Mouse (Mus musculus) gastrocnemius, adult 2 months (tissue): ENCODE measurements around the gene Rnf126. TPM values are rescaled to one million over a fixed set of nuclear protein-coding genes. Genes with fewer than 3 reads are reported as not detected.

Experiments
- DNase-seq: peaks from one replicate; pipeline ENCODE4 v3.0.0; 2022
- H3K27ac ChIP-seq: fragments of 200-600 bp; 2 replicates; pipeline ENCODE4 v1.8.1; 2022; ENCODE audit warnings: mild to moderate bottlenecking
- H3K4me3 ChIP-seq: fragments of 200-600 bp; 2 replicates; pipeline ENCODE4 v1.8.1; 2022; ENCODE audit warnings: mild to moderate bottlenecking, moderate library complexity
- CTCF ChIP-seq: fragments of 200-600 bp; IDR thresholded peaks from 2 replicates; pipeline ENCODE4 v1.8.1; 2022; ENCODE audit warnings: antibody characterized with exemption, mild to moderate bottlenecking, moderate library complexity
- intact Hi-C: fragments of 180-260 bp; cut with DNase I; formaldehyde crosslinking; loops from one replicate; pipeline ENCODE4 v1.15.1; 2025
- long read RNA-seq, 2 experiments: library from polyadenylated mRNA; stranded (forward); transcript quantifications; one replicate each; pipeline ENCODE4 v2.0.0; 2021
- total RNA-seq, 2 experiments: library from RNA; stranded (reverse); gene quantifications; 2 replicates each; pipeline ENCODE4 v1.2.3; 2021

Rnf126 gene
- total RNA-seq = 10 to 100 TPM; 46.1 to 53.6 TPM
- long read RNA-seq, experiment 1, transcript Rnf126-201 (9 exons, 1,639 nt) = major isoform, 94 of 104 reads
- long read RNA-seq, experiment 1, partial matches to known transcripts = 0 of 104 reads
- long read RNA-seq, experiment 1, other reads (novel, unspliced or antisense) = 10 of 104 reads
- long read RNA-seq, experiment 2, transcript Rnf126-201 (9 exons, 1,639 nt) = major isoform, 119 of 137 reads
- long read RNA-seq, experiment 2, partial matches to known transcripts = 4 of 137 reads
- long read RNA-seq, experiment 2, other reads (novel, unspliced or antisense) = 14 of 137 reads

DNA sequence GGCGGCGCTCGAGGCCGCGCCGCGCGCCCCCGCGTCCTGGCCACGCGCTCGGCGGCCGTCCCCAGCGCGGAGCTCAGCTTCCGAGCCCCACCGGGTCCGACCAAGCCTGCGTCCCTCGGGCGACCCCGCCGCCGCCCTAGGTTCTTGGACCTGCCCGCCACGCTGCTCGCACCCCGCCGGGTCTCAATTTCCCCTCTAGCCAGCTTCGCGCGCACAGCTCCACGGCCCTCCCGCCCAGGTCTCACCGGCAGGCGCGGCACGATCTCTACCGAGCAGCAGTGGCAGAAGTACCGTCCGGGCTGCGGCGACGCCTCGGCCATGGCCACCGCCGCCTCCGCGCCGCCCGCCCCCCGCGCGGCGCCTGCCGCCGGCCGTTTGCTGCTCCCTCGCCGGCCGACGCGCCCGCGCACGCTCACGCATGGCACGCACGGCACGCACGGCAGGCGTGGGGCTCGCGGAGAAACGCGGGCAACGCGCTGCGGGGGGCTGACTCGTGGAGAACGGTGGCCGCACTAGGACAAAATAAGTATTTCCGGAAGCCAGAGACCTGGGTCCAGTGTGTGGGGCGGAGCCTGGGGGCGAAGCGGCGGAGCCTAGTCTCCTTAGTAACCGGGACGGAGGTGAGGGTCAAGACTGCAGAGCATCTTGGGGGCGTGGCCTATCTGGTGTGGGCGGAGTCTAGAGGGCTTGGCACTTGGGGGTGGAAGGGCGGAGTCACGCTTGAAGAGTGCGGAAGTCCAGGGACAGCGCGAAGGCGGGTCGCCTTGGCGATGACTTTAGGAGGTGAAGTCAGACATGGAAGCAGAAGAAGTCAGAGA is at the start of gene Rnf126:
Gene Rnf126, minus strand, starts transcription at position 445 of the 818 bp plus-strand sequence.
- intact Hi-C loops = loop anchor here (1.0 kb wide), 1 partner anchor 13 kb away; no protein-coding TSS in a partner anchor
- DNase-seq = peak; percentile 99
- Histone ChIP-seq H3K27ac (peak within 1 kb of the TSS; percentile 97), H3K4me3 (peak within 1 kb of the TSS; percentile 99)
- TF ChIP-seq CTCF = no peak

DNA sequence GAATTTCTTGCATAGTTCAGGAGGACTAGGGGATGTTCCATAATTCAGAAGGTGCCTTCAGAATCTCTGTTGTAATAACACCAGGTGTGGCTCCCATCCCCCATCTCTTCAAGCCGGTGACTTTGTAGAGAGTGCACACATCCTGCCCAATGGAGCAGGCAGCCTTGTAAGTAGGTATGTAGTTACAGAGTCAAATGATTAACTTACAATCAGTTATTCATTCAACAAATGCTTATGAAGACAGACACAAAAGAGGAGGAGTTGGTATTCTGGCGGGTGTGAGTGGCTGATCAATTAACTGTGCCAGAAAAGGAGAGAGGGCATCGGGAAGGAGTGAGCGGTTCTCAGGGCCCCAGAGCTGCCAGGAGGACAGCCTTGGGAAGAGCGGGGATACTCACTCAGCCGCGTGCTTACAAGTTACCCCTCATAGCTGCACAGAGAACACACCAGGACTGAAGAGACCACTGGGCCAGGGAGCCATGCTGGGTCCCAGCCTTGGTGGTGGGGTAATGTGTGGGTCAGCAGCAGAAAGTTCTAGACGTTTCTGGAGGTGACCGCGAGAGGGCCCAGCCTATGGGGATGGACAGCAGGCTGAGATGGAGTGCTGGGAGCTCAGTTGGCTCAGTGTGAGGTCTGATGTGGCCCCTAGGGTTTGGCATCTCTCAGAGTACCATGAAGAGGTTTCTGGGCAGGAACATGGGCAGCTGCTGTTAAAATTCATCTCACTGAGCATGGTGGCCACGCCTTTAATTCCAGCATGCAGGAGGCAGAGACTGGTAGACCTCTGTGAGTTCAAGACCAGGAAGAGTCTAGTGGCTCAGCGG is 49.1 kb upstream of the Rnf126 start:
- no peak for DNase-seq
- no peak for TF ChIP-seq CTCF
- H3K27ac ChIP-seq = no peak overlapping the region
- intact Hi-C loops = no loop called here
- no peak overlapping the region for H3K4me3 ChIP-seq

- no peak for TF ChIP-seq CTCF
- Histone ChIP-seq H3K27ac (no peak overlapping the region), H3K4me3 (no peak overlapping the region)
- intact Hi-C loops = no loop called here
- no peak for DNase-seq
These were observed 47.6 kb upstream of the Rnf126 start for GRCm38 (mm10) chr10:79814271-79814842.

DNA sequence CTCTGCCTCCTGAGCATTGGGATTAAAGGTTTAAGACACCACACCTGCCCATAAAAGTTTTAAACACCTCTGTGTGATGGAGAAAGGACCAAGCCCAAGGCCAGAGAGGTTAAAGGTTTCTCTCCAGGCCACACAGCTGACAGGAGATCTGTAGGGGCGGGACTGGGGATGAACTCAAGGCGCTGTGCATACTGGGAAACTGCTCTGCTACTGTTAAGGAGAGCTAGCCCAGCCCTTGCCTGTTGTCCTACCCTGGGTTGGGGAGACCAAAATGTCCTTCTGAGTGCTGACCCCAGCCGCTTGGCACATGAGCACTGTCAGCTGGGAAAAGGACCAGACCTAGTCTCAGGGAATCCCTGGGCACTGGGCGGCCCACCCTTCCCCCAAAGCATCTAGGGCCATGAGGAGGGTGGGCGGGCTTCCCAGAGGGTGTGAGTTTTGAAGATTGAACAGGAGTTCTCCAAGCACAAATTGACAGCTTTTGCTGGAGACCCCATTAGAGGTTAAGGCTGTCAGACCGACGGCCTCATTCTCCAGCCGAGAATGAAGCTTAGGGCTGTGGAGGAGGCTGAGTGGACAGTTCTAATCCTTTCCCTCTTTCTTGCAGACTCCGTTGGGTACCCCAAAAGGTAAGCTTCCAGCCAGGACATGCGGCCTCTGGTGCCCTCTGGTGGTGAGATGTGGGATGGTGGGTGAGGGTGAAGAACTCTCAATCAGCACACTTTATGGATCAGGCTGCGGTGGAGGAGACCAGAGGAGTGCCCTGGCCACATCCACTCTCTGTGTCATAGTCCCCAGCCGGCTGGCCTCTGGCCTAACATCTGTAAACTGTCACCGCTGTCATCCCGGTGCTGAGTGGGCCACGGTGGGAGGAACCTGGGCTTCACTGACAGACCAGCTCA is 45.2 kb upstream of the Rnf126 start:
- intact Hi-C loops = loop anchor here (2.0 kb wide), 1 partner anchor 19 kb away; the partner anchor contains the start of gene Palm
- TF ChIP-seq CTCF = no peak; the same call in none of the 2 replicates
- peak overlapping the region; percentile 59 for H3K27ac ChIP-seq
- DNase-seq = peak; percentile 86
- H3K4me3 ChIP-seq = no peak overlapping the region

- TF ChIP-seq CTCF = no peak
- peak overlapping the region; percentile 62 for H3K4me3 ChIP-seq
- DNase-seq = no peak
- intact Hi-C loops = no loop called here
- peak overlapping the region; percentile 85 for H3K27ac ChIP-seq
These were observed 42.0 kb upstream of the Rnf126 start for GRCm38 (mm10) chr10:79808728-79809127.

- peak overlapping the region; percentile 62 for H3K4me3 ChIP-seq
- H3K27ac ChIP-seq = peak overlapping the region; percentile 85
- TF ChIP-seq CTCF = no peak
- DNase-seq = peak; percentile 60
- intact Hi-C loops = loop anchor here (2.0 kb wide), 1 partner anchor 45 kb away; no protein-coding TSS in a partner anchor
These were observed 41.1 kb upstream of the Rnf126 start for GRCm38 (mm10) chr10:79807826-79808225.

GRCm38 (mm10) chr10:79806972-79807371 is 40.2 kb upstream of the Rnf126 start:
- TF ChIP-seq CTCF = no peak
- peak overlapping the region; percentile 62 for H3K4me3 ChIP-seq
- peak; percentile 64 for DNase-seq
- intact Hi-C loops = loop anchor here (2.0 kb wide), 1 partner anchor 46 kb away; no protein-coding TSS in a partner anchor
- peak overlapping the region; percentile 85 for H3K27ac ChIP-seq

DNA sequence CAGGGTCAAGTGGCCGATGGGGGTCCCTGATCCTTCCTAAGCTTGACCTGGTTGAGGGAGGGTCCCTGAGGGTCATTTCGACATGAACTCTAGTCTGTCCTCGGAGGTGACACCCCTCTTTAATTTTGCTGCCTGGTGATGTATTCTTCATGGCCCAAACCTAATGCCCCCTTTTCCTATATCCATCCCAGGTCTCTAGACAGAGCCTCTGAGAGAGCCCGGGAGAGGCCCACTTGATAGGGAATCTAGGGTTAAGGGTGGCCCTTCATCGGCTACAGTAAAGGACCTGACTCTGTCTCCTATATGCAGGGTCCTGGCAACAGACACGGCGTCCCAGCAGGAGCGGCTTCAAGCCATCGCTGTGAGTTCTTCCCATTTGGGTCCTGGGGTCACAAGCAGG is 39.6 kb upstream of the Rnf126 start:
- Histone ChIP-seq H3K27ac (peak overlapping the region; percentile 85), H3K4me3 (peak overlapping the region; percentile 62)
- DNase-seq = no peak
- intact Hi-C loops = loop anchor here (2.0 kb wide), 1 partner anchor 46 kb away; no protein-coding TSS in a partner anchor
- no peak for TF ChIP-seq CTCF

DNA sequence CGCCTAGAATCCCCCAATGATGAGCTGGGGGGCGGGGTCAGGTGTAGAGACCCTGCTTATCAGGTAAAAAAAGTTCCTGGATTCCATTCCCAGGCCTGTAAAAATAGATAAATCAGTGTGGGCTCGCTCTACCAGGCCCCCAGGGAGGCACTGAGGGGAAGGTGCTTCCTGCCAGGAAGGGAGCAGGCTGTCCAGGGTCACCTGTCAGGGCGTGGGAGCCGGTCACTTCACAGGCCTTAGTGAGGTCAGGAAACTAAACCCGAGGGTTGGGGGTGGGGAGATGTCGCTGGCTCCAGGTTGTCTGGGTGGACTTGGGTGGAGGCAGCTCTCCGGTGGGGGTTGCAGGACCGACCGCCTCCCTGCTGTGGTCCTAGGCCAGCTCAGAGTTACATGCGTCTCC is 38.9 kb upstream of the Rnf126 start:
- Histone ChIP-seq H3K4me3 (peak overlapping the region; percentile 62), H3K27ac (peak overlapping the region; percentile 85)
- peak; percentile 66 for DNase-seq
- intact Hi-C loops = loop anchor here (2.0 kb wide), 1 partner anchor 47 kb away; no protein-coding TSS in a partner anchor
- TF ChIP-seq CTCF = no peak

- TF ChIP-seq CTCF = no peak
- DNase-seq = peak; percentile 58
- H3K4me3 ChIP-seq = no peak overlapping the region; the same call in 1 of the 2 replicates
- peak overlapping the region; percentile 85 for H3K27ac ChIP-seq
- intact Hi-C loops = no loop called here
These were observed 37.1 kb upstream of the Rnf126 start for GRCm38 (mm10) chr10:79803716-79804323.
